Mouse (Mus musculus) heart, postnatal 14 days (tissue): ENCODE measurements around the gene Gm20828. TPM values are rescaled to one million over a fixed set of nuclear protein-coding genes. Genes with fewer than 3 reads are reported as not detected.
"Not testable (repeated sequence)": the region's sequence is repeated elsewhere in the genome, so short reads cannot be mapped to it uniquely, and the experiment has no call there.

ENCODE experiments used
- DNase-seq, 2 experiments: peaks; one replicate each; pipeline ENCODE4 v3.0.0; 2021 to 2022
- intact Hi-C: fragments of 180-260 bp; cut with DNase I; formaldehyde crosslinking; loops from one replicate; pipeline ENCODE4 v1.15.1; 2025
- long read RNA-seq, 2 experiments: library from polyadenylated mRNA; stranded (forward); transcript quantifications; one replicate each; pipeline ENCODE4 v2.0.0; 2021
- total RNA-seq, 2 experiments: library from RNA; stranded (reverse); gene quantifications; 2 replicates each; pipeline ENCODE4 v1.2.3; 2021

Gm20828 gene
- total RNA-seq = not detected
- long read RNA-seq, experiment 1 = 0 reads
- long read RNA-seq, experiment 2 = 0 reads

DNA sequence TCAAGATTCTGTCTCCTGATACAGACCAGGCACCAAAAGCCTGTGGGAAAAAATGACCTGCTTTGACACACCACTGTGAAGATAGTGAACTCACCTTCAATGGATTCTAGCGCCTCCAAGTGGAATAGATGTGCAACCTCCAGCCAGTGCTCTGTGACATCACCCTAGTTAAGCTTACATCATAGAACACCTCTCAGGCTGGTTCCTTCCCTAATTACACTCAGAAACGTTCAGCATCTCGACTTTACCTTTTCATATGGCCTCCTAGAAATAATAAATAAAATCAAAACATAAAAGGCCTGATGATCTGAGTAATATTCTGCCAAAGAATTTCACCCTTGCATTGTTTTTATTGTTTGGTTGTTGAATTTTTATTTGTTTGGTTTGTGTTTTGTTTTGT lies at the start of gene Gm20828:
Gene Gm20828 (minus strand): TSS at position 101 of the 400 bp plus-strand sequence.
- DNase-seq, intact Hi-C loops: not testable (repeated sequence)
